ENCODE assay signal across 10 mouse cellular contexts in genomic region chr4:87015746-87016145, GRCm38 (mm10).
"Had no signal": no experiment of that assay in that cellular context is flagged by ENCODE, and none has a peak within 500 bp of the region (broad histone marks: within the 10 kb centered on the region; RNA-seq: fewer than 3 reads in every experiment).

No protein-coding gene starts in this region.

- H3K27me3 ChIP-seq: liver, embryonic 13.5 days had no signal

- H3K36me3 ChIP-seq: liver, embryonic 13.5 days had no signal

- H3K27ac ChIP-seq: kidney, postnatal 0 days; liver, embryonic 13.5 days had no signal

- DNase-seq: kidney, postnatal 25 days; liver, embryonic 13.5 days; lung, adult 2 months; lung, postnatal 14 days; lung, postnatal 4 days; midbrain, embryonic 14.5 days; thymus, adult 18-20 months; thymus, postnatal 36 days had no signal

- H3K9me3 ChIP-seq: liver, embryonic 13.5 days had no signal

- H3K9ac ChIP-seq: liver, embryonic 13.5 days had no signal

- H3K4me1 ChIP-seq: liver, embryonic 13.5 days had no signal

- H3K4me3 ChIP-seq: liver, embryonic 13.5 days had no signal

- H3K4me2 ChIP-seq: liver, embryonic 13.5 days; midbrain, embryonic 11.5 days had no signal
